In the genomic region with DNA sequence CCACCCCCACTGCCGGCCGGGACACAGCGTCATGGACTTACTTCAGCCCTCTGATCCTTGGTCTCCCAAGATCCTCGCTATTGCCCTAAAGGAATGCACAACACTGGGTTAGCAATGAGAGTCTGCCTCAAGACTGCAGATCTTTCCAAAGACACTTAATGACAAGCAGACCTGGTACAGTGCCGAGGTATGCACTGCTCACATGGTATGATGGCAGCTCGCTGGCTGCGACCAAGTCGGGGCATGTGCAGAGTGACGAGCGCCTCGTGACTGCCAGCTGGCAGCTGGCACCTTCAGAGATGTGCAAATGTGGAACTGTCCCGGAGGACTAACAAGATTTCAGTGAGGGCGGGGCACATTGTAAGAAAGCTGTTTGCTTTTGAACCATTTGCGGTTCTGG, we compare ENCODE assay signal across 9 mouse cellular contexts.
DNase-seq lines count a peak whose midpoint lies in the region; ATAC-seq and TF ChIP-seq lines count a peak whose summit lies in the region.
"Had no signal": no experiment of that assay in that cellular context is flagged by ENCODE, and none has a peak within 500 bp of the region (broad histone marks: within the 10 kb centered on the region; RNA-seq: fewer than 3 reads in every experiment).

No protein-coding gene starts in this region.

- ATAC-seq in heart, embryonic 12.5 days (ENCODE audit: insufficient number of reproducible peaks, low FRiP score), result no peak; the same call in 1 of the 2 replicates
- ATAC-seq in forebrain, embryonic 16.5 days, result peak; percentile 95
- ATAC-seq in hindbrain, embryonic 14.5 days (ENCODE audit: low FRiP score), result peak; percentile 61
- ATAC-seq in midbrain, embryonic 16.5 days, result peak; percentile 22; the same call in 1 of the 2 replicates
- ATAC-seq in liver, postnatal 0 days, result no peak

- WGBS in heart, embryonic 12.5 days, result 77% methylated on average over 14 of the region's 14 CpGs
- WGBS in forebrain, embryonic 16.5 days, result 57% methylated on average over 14 of the region's 14 CpGs
- WGBS in hindbrain, embryonic 14.5 days, result 54% methylated on average over 14 of the region's 14 CpGs
- 64% methylated on average over 14 of the region's 14 CpGs for WGBS in midbrain, embryonic 16.5 days
- WGBS in liver, postnatal 0 days (ENCODE audit: insufficient replicate concordance), result 81% methylated on average over 14 of the region's 14 CpGs

- TF ChIP-seq EP300 in liver, postnatal 0 days (IDR thresholded peaks at IDR 0.05; ENCODE audit: low read depth), result no peak

- H3K4me1 ChIP-seq in heart, embryonic 12.5 days (replicated peaks), result peaks cover 48% of the 10 kb centered on the region
- H3K4me1 ChIP-seq in forebrain, embryonic 16.5 days (replicated peaks; ENCODE audit: control insufficient read depth, insufficient read depth, low read length), result peaks cover 43% of the 10 kb centered on the region
- H3K4me1 ChIP-seq in hindbrain, embryonic 14.5 days (replicated peaks; ENCODE audit: control insufficient read depth, insufficient read depth, low read length), result peaks cover 43% of the 10 kb centered on the region
- peaks cover 16% of the 10 kb centered on the region for H3K4me1 ChIP-seq in midbrain, embryonic 16.5 days (ENCODE audit: control insufficient read depth, insufficient read depth, low read length)
- no peaks in the 10 kb centered on the region for H3K4me1 ChIP-seq in liver, postnatal 0 days (ENCODE audit: insufficient read depth)

- no peaks in the 10 kb centered on the region for H3K9me3 ChIP-seq in heart, embryonic 12.5 days (replicated peaks)
- no peaks in the 10 kb centered on the region for H3K9me3 ChIP-seq in forebrain, embryonic 16.5 days (ENCODE audit: control insufficient read depth, low read length)
- no peaks in the 10 kb centered on the region for H3K9me3 ChIP-seq in hindbrain, embryonic 14.5 days (ENCODE audit: control insufficient read depth, low read length)
- no peaks in the 10 kb centered on the region for H3K9me3 ChIP-seq in midbrain, embryonic 16.5 days (replicated peaks; ENCODE audit: control insufficient read depth, low read length, poor library complexity, severe bottlenecking)
- H3K9me3 ChIP-seq in liver, postnatal 0 days (ENCODE audit: low read length), result no peaks in the 10 kb centered on the region

- DNase-seq in heart, adult 11 months, result peak; percentile 95
- peak; percentile 67 for DNase-seq in hindbrain, embryonic 14.5 days (ENCODE audit: low spot score)
- DNase-seq in left cerebral cortex, adult 11 months (ENCODE audit: low spot score), result peak; percentile 65
- DNase-seq in thymus, postnatal 0 days (ENCODE audit: low spot score), result no peak
- no peak for DNase-seq in liver, postnatal 0 days

- H3K9ac ChIP-seq in heart, embryonic 12.5 days, result no peak overlapping the region
- H3K9ac ChIP-seq in forebrain, embryonic 16.5 days (replicated peaks; ENCODE audit: low read depth, low read length), result 0 out of 2 replicates have a peak overlapping the region, but pooled peaks have one; percentile 8
- H3K9ac ChIP-seq in hindbrain, embryonic 14.5 days, result no peak overlapping the region
- H3K9ac ChIP-seq in midbrain, embryonic 16.5 days (ENCODE audit: low read depth, low read length), result no peak overlapping the region
- H3K9ac ChIP-seq in liver, postnatal 0 days (replicated peaks), result no peak overlapping the region

- TF ChIP-seq CTCF in liver, postnatal 0 days (IDR thresholded peaks at IDR 0.05; ENCODE audit: low read depth), result no peak

- H3K36me3 ChIP-seq in heart, embryonic 12.5 days, result no peaks in the 10 kb centered on the region
- no peaks in the 10 kb centered on the region for H3K36me3 ChIP-seq in forebrain, embryonic 16.5 days (ENCODE audit: control insufficient read depth, insufficient read depth)
- H3K36me3 ChIP-seq in hindbrain, embryonic 14.5 days (replicated peaks; ENCODE audit: control insufficient read depth, insufficient read depth), result no peaks in the 10 kb centered on the region
- no peaks in the 10 kb centered on the region for H3K36me3 ChIP-seq in midbrain, embryonic 16.5 days (ENCODE audit: control insufficient read depth, insufficient read depth, low read length)
- no peaks in the 10 kb centered on the region for H3K36me3 ChIP-seq in liver, postnatal 0 days (replicated peaks; ENCODE audit: insufficient read depth, low read length)

- H3K4me3 ChIP-seq in heart, embryonic 12.5 days, result no peak overlapping the region
- H3K4me3 ChIP-seq in forebrain, embryonic 16.5 days (replicated peaks; ENCODE audit: low read length), result no peak overlapping the region
- H3K4me3 ChIP-seq in hindbrain, embryonic 14.5 days (replicated peaks; ENCODE audit: low read length), result no peak overlapping the region
- no peak overlapping the region for H3K4me3 ChIP-seq in midbrain, embryonic 16.5 days (ENCODE audit: low read depth, low read length)
- H3K4me3 ChIP-seq in liver, postnatal 0 days (ENCODE audit: low read depth, low read length), result no peak overlapping the region
- H3K4me3 ChIP-seq: erythroblast, embryonic 14.5 days had no signal

- no peak overlapping the region for H3K27ac ChIP-seq in heart, embryonic 12.5 days (ENCODE audit: poor library complexity, severe bottlenecking)
- H3K27ac ChIP-seq in forebrain, embryonic 16.5 days (ENCODE audit: low read length), result peak overlapping the region; percentile 87
- H3K27ac ChIP-seq in hindbrain, embryonic 14.5 days, result peak overlapping the region; percentile 41
- H3K27ac ChIP-seq in midbrain, embryonic 16.5 days (ENCODE audit: low read length), result 0 out of 2 replicates have a peak overlapping the region, but pooled peaks have one; percentile 24
- H3K27ac ChIP-seq in liver, postnatal 0 days (ENCODE audit: low read depth), result no peak overlapping the region

- H3K4me2 ChIP-seq in heart, embryonic 12.5 days, result no peak overlapping the region
- no peak overlapping the region for H3K4me2 ChIP-seq in forebrain, embryonic 16.5 days (ENCODE audit: low read length)
- H3K4me2 ChIP-seq in hindbrain, embryonic 14.5 days (replicated peaks), result no peak overlapping the region
- H3K4me2 ChIP-seq in midbrain, embryonic 16.5 days (ENCODE audit: low read length), result no peak overlapping the region
- no peak overlapping the region for H3K4me2 ChIP-seq in liver, postnatal 0 days (ENCODE audit: low read depth, low read length)

- no peaks in the 10 kb centered on the region for H3K27me3 ChIP-seq in heart, embryonic 12.5 days (replicated peaks)
- no peaks in the 10 kb centered on the region for H3K27me3 ChIP-seq in forebrain, embryonic 16.5 days (replicated peaks; ENCODE audit: control insufficient read depth, insufficient read depth, low read length)
- no peaks in the 10 kb centered on the region for H3K27me3 ChIP-seq in hindbrain, embryonic 14.5 days (ENCODE audit: control insufficient read depth, insufficient read depth, low read length)
- H3K27me3 ChIP-seq in midbrain, embryonic 16.5 days (ENCODE audit: control insufficient read depth, insufficient read depth, low read depth, low read length), result no peaks in the 10 kb centered on the region
- H3K27me3 ChIP-seq in liver, postnatal 0 days (ENCODE audit: insufficient read depth, low read length), result no peaks in the 10 kb centered on the region

Comparison
In these comparisons a context has a peak if more than half of its experiments do, and no peak if none do; other contexts are left out.
1. DNase-seq: peak in heart, adult 11 months (single experiment), hindbrain, embryonic 14.5 days (single experiment) and left cerebral cortex, adult 11 months (single experiment); none in thymus, postnatal 0 days (single experiment) and liver, postnatal 0 days (single experiment).
2. ATAC-seq: peak in forebrain, embryonic 16.5 days (single experiment), hindbrain, embryonic 14.5 days (single experiment) and midbrain, embryonic 16.5 days (single experiment); none in heart, embryonic 12.5 days (single experiment) and liver, postnatal 0 days (single experiment).
3. H3K27ac ChIP-seq: peak in forebrain, embryonic 16.5 days (single experiment), hindbrain, embryonic 14.5 days (single experiment) and midbrain, embryonic 16.5 days (single experiment); none in heart, embryonic 12.5 days (single experiment) and liver, postnatal 0 days (single experiment).